Mouse (Mus musculus) mammary gland, adult 2 months (tissue): ENCODE results near the gene Olfr460. TPM values are rescaled to one million over a fixed set of nuclear protein-coding genes. Genes with fewer than 3 reads are reported as not detected.

Experiments
- polyA plus RNA-seq: library from polyadenylated mRNA; depleted of rRNA; stranded (reverse); fragments of >200 nt; gene quantifications from 2 replicates; pipeline ENCODE4 v1.2.3, GENCODE M21; 2012; ENCODE audit warnings: low replicate concordance; rRNA removed

Olfr460 gene
- polyA plus RNA-seq: not detected in 2 replicates

DNA sequence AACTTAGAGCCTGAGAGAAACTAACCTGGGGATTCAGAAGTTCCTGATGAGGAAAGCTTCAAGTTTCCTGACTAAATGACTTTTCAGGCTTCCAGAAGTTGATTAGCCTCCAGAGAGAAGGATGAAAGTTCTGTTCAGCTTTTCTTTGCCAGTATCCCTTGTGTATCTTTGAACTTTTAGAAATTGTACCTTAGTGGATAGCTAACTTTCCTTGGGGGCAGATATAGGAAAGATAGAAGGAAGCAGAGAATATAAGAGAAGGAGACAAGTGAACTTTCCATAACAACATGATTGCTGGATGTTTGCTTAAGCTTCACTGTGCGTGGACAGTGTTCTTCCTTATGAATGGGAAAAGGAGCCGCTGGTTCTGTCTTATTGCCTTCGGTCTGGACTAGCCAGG is at the start of gene Olfr460:
Gene Olfr460, plus strand, starts transcription at position 301 of the 400 bp plus-strand sequence.

DNA sequence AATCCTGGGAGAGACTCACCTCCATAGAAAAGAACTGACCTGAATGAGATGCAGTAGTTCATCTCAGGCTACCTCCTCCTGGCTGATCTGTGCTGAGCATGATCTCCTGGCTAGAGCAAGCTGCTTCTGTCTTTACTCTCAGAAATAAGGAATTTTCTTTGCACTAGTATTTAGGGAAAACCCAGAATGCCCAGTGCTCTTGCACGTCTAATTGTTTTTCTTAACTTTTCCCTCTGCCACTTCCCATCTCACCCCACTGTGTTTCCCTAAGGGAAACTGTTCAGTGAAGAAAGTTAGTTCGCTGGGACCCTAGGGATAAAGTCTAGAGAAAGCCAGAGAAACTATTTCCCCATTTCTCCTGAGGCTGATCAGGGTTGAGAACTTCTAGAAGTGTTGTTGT is 14.3 kb upstream of the Olfr460 start, which contains the start of gene Olfr461:
Gene Olfr461, minus strand, starts transcription at position 101 of the 400 bp plus-strand sequence.

DNA sequence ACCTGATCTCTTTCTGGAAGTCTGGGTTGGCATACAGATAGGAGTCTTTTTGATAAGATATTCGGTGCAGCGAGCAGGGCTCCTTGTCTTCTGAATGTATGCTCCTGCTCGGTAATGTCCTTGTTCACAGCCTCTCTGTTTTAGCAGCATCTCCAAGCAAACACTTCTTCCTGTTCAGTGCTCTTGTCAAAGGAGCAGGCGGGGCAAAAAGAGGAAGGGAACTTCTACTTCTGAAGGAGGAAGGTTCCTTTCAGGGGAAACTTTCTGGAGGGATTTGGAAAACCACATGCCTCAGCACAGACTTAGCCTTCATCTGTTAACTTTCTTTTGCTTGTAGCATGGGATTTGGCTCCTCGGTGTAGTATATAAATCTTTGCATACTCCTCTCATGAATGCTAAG is 16.4 kb downstream of the Olfr460 start, which contains the start of gene Clec5a:
Gene Clec5a, minus strand, starts transcription at position 177 of the 400 bp plus-strand sequence.

GRCm38 (mm10) chr6:40613260-40613852 is 44.1 kb downstream of the Olfr460 start, which contains the start of gene Tas2r138:
Tas2r138 (minus strand) TSS chr6:40613310.

Other genes starting within 250 kb of the Olfr460 start
- gene Agk, start 244.3 kb upstream of the Olfr460 start, polyA plus RNA-seq: 7.7 and 17.7 TPM in 2 replicates
- 4.6 and 6.7 TPM in 2 replicates for gene E330009J07Rik, start 133.4 kb upstream of the Olfr460 start, polyA plus RNA-seq
- gene Wee2, start 130.4 kb upstream of the Olfr460 start, polyA plus RNA-seq: not detected in 2 replicates
- gene Ssbp1, start 98.1 kb upstream of the Olfr460 start, polyA plus RNA-seq: 8.2 and 9.5 TPM in 2 replicates
- gene Tas2r137, start 78.3 kb upstream of the Olfr460 start, polyA plus RNA-seq: not detected in 2 replicates
- 0.11 TPM in 1 of 2 replicates, not detected in the other for gene Tas2r108, start 76.0 kb upstream of the Olfr460 start, polyA plus RNA-seq
- not detected in 2 replicates for gene Prss37, start 50.0 kb upstream of the Olfr460 start, polyA plus RNA-seq
- not detected in 2 replicates for gene Olfr461, start 14.4 kb upstream of the Olfr460 start, polyA plus RNA-seq
- gene Clec5a, start 16.3 kb downstream of the Olfr460 start, polyA plus RNA-seq: 0.68 and 0.72 TPM in 2 replicates
- not detected in 2 replicates for gene Tas2r138, start 43.8 kb downstream of the Olfr460 start, polyA plus RNA-seq
- gene Mgam, start 59.3 kb downstream of the Olfr460 start, polyA plus RNA-seq: 0.17 and 0.20 TPM in 2 replicates